Mouse (Mus musculus): ENCODE measurements around the gene Arhgap4.

GRCm38 (mm10) chrX:73948647-73949046 is 27.0 kb upstream of the Arhgap4 start:
- TF ChIP-seq CTCF (IDR thresholded peaks at IDR 0.05; ENCODE audit: low read depth, low read length) (peak; percentile 63), GATA2 (IDR thresholded peaks at IDR 0.05; ENCODE audit: borderline replicate concordance, low read depth, low read length) (no peak)
